Mouse (Mus musculus) C2C12 (cell line): ENCODE measurements around the gene Tex22.

Experiments
- CEBPB ChIP-seq: IDR thresholded peaks from one replicate; pipeline ENCODE4 v1.6.1; 2011; ENCODE audit warnings: low read depth, mild to moderate bottlenecking, control low read depth, moderate library complexity
- CTCF ChIP-seq: IDR thresholded peaks from one replicate; pipeline ENCODE4 v1.5.1; 2011; ENCODE audit not compliant: control insufficient read depth, insufficient read depth, insufficient read length
- FOSL1 ChIP-seq: IDR thresholded peaks from one replicate; pipeline ENCODE4 v1.8.0; 2011; ENCODE audit warnings: mild to moderate bottlenecking, low read length; ENCODE audit not compliant: poor library complexity, insufficient read depth, severe bottlenecking
- MAX ChIP-seq: IDR thresholded peaks from one replicate; pipeline ENCODE4 v1.6.1; 2011; ENCODE audit warnings: mild to moderate bottlenecking, control low read depth
- MYOD1 ChIP-seq: IDR thresholded peaks from one replicate; pipeline ENCODE4 v1.6.1; 2011; ENCODE audit warnings: low read depth; ENCODE audit not compliant: control insufficient read depth, insufficient read length
- MYOG ChIP-seq: IDR thresholded peaks from one replicate; pipeline ENCODE4 v1.6.1; 2011; ENCODE audit not compliant: control insufficient read depth, insufficient read length; ENCODE audit errors: extremely low read depth
- USF1 ChIP-seq: IDR thresholded peaks from one replicate; pipeline ENCODE4 v1.6.1; 2011; ENCODE audit warnings: low read depth, mild to moderate bottlenecking, control low read depth, moderate library complexity

DNA sequence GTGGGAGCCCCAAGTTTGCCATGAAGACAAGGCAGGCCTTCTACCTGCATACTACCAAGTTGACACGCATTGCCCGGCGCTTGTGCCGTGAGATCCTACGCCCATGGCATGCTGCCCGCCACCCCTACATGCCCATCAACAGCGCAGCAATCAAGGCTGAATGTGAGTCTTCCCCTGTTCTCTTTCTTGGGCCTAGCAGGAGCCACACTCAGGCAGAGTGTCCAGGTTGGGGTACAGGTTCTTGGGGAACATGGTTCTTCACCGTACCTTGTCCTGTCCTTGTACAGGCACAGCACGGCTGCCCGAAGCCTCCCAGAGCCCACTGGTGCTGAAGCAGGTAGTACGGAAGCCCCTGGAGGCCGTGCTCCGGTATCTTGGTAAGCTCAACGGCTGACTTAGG lies 57.3 kb downstream of the Tex22 start:
- TF ChIP-seq CTCF (no peak), USF1 (no peak), MAX (no peak), MYOG (no peak), MYOD1 (no peak), CEBPB (no peak), FOSL1 (no peak)
